Mouse (Mus musculus) CH12.LX (cell line): Measurements from ENCODE around the gene Tgfb2.

Source experiments
- CHD1 ChIP-seq: IDR thresholded peaks from 2 replicates; pipeline ENCODE4 v1.6.1; 2012; ENCODE audit warnings: low read depth, low read length, improper control_type of control experiment, inconsistent platforms
- CHD2 ChIP-seq: IDR thresholded peaks from 2 replicates; pipeline ENCODE4 v1.6.1; 2011; ENCODE audit warnings: low read length, improper control_type of control experiment
- CTCF ChIP-seq, 2 experiments: IDR thresholded peaks in 1 of 2; conservative IDR thresholded peaks in 1 of 2; 2 replicates each; pipeline ENCODE4 v1.5.1; 2011 to 2012; ENCODE audit warnings: low read depth in 2 of 2, low read length in 2 of 2, improper control_type of control experiment in 1 of 2, inconsistent platforms in 1 of 2, mild to moderate bottlenecking in 1 of 2, moderate library complexity in 1 of 2
- E2F4 ChIP-seq: IDR thresholded peaks from 2 replicates; pipeline ENCODE4 v1.6.1; 2011; ENCODE audit warnings: low read depth, low read length, improper control_type of control experiment; ENCODE audit not compliant: insufficient replicate concordance
- EP300 ChIP-seq: IDR thresholded peaks from 2 replicates; pipeline ENCODE4 v1.6.1; 2011; ENCODE audit warnings: low read length, improper control_type of control experiment
- MAFK ChIP-seq: IDR thresholded peaks from 2 replicates; pipeline ENCODE4 v1.6.1; 2011; ENCODE audit warnings: low read length, improper control_type of control experiment; ENCODE audit not compliant: insufficient replicate concordance
- MYC ChIP-seq: IDR thresholded peaks from 2 replicates; pipeline ENCODE4 v1.6.1; 2011; ENCODE audit warnings: low read depth, mild to moderate bottlenecking, improper control_type of control experiment, low read length
- POLR2A ChIP-seq: IDR thresholded peaks from 2 replicates; pipeline ENCODE4 v1.6.1; 2011; ENCODE audit warnings: low read depth, mild to moderate bottlenecking, improper control_type of control experiment, low read length
- RCOR1 ChIP-seq: conservative IDR thresholded peaks from 2 replicates; pipeline ENCODE4 v1.6.1; 2012; ENCODE audit warnings: low read depth, mild to moderate bottlenecking, inconsistent platforms, low read length, improper control_type of control experiment

- TF ChIP-seq CHD1 (no peak), MYC (no peak), CTCF (conservative IDR thresholded peaks at IDR 0.05 in 1 of 2, IDR thresholded peaks at IDR 0.05 in 1 of 2; ENCODE audit: low read depth in 2 of 2, low read length in 2 of 2) (no peak), EP300 (no peak), RCOR1 (no peak), E2F4 (no peak), POLR2A (no peak), CHD2 (no peak), MAFK (no peak)
Measured at GRCm38 (mm10) chr1:186575629-186576028, 130.2 kb downstream of the Tgfb2 start.
